Mouse (Mus musculus): ENCODE measurements around the gene Pacrg. TPM values are rescaled to one million over a fixed set of nuclear protein-coding genes. Genes with fewer than 3 reads are reported as not detected.

Gene Pacrg
- total and polyA plus RNA-seq, 3 experiments, result not detected

DNA sequence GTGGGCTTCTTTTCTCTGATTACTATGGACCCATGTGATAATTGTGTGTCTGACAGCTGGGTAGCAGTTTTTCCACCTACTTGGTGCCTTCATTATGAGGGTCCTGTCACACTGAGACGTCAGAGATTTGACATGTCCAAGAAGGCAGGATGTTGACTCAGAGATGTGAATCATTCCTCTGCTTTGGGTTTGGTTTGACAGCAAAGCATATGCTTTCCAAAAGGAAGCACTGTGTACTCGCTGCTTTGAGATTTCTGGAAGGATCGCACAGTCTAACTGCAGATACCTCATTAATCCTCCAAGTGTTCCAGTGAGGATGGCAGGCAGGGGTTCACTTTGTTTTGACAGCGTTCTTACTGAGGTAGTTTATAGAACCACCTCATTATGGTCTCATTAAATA is 178.8 kb downstream of the Pacrg start:
- DNase-seq (ENCODE audit: low read depth, low spot score), result no peak
- Histone ChIP-seq H3K4me1 (ENCODE audit: control insufficient read depth in 1 of 2, insufficient read depth in 2 of 2, low read length in 2 of 2) (no peaks in the 10 kb centered on the region), H3K79me2 (ENCODE audit: control insufficient read depth, insufficient read depth, low read length, poor library complexity) (no peaks in the 10 kb centered on the region), H3K27me3 (ENCODE audit: control insufficient read depth in 1 of 2, insufficient read depth in 2 of 2, low read length in 2 of 2) (no peaks in the 10 kb centered on the region), H3K36me3 (ENCODE audit: control insufficient read depth in 1 of 2, insufficient read depth in 2 of 2, low read length in 2 of 2) (no peaks in the 10 kb centered on the region), H3K27ac (ENCODE audit: control insufficient read depth, low read depth, low read length) (no peak overlapping the region), H3K9ac (ENCODE audit: control insufficient read depth, low read depth, low read length, poor library complexity, severe bottlenecking) (no peak overlapping the region), H3K4me3 (ENCODE audit: control insufficient read depth in 1 of 2, insufficient read depth in 1 of 2, low read depth in 2 of 2, low read length in 2 of 2) (no peak overlapping the region), H3K9me3 (replicated peaks; ENCODE audit: insufficient read depth, low read length) (no peaks in the 10 kb centered on the region)
- no peak for TF ChIP-seq MXI1 (IDR thresholded peaks at IDR 0.05; ENCODE audit: low read depth, low read length)
- TF ChIP-seq TBP (IDR thresholded peaks at IDR 0.05; ENCODE audit: low read depth, low read length), result no peak
- no peak for TF ChIP-seq TAL1 (IDR thresholded peaks at IDR 0.05; ENCODE audit: low read length)
- TF ChIP-seq ETS1 (IDR thresholded peaks at IDR 0.05; ENCODE audit: low read depth, low read length), result no peak
- TF ChIP-seq MAFK (IDR thresholded peaks at IDR 0.05; ENCODE audit: borderline replicate concordance, low read depth, low read length), result no peak
- no peak for TF ChIP-seq KAT2A (conservative IDR thresholded peaks at IDR 0.05; ENCODE audit: low read depth, low read length)
- no peak for TF ChIP-seq MAZ (IDR thresholded peaks at IDR 0.05; ENCODE audit: low read depth, low read length)
- TF ChIP-seq NELFE (IDR thresholded peaks at IDR 0.05; ENCODE audit: low read depth, low read length), result no peak
- no peak for TF ChIP-seq ELF1 (IDR thresholded peaks at IDR 0.05; ENCODE audit: low read depth, low read length)
- no peak for TF ChIP-seq MYB (IDR thresholded peaks at IDR 0.05; ENCODE audit: low read depth, low read length)

DNA sequence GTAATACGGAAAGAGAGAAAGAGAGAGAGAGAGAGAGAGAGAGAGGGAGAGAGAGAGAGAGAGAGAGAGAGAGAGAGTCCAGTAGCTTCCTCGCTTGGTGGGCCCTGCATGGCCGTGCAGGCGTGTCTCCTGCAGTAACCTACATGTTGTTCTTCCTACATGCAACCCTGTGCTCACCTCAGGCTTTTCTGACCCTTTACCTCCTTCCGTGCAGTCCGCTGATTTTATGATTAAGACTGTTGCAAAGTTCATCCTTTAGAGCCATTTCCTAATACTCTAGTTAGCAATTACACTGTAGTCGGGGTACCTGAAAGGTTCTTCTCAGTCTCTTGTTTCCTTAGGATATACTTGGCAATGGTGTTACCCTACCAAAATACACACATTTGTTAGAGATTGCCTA is 196.5 kb downstream of the Pacrg start:
- no peak for DNase-seq (ENCODE audit: low read depth, low spot score)
- no peaks in the 10 kb centered on the region for H3K79me2 ChIP-seq (ENCODE audit: control insufficient read depth, insufficient read depth, low read length, poor library complexity)
- H3K27me3 ChIP-seq (ENCODE audit: control insufficient read depth in 1 of 2, insufficient read depth in 2 of 2, low read length in 2 of 2), result no peaks in the 10 kb centered on the region
- no peaks in the 10 kb centered on the region for H3K4me1 ChIP-seq (ENCODE audit: control insufficient read depth in 1 of 2, insufficient read depth in 2 of 2, low read length in 2 of 2)
- no peak for TF ChIP-seq KAT2A (conservative IDR thresholded peaks at IDR 0.05; ENCODE audit: low read depth, low read length)
- no peak for TF ChIP-seq RCOR1 (IDR thresholded peaks at IDR 0.05; ENCODE audit: low read depth, low read length)
- no peak for TF ChIP-seq CHD2 (IDR thresholded peaks at IDR 0.05; ENCODE audit: low read length)
- no peak for TF ChIP-seq MXI1 (IDR thresholded peaks at IDR 0.05; ENCODE audit: low read depth, low read length)
- TF ChIP-seq ZNF384 (IDR thresholded peaks at IDR 0.05; ENCODE audit: low read depth, low read length), result no peak
- TF ChIP-seq USF2 (IDR thresholded peaks at IDR 0.05; ENCODE audit: borderline replicate concordance in 1 of 2, insufficient read depth in 1 of 2, low read depth in 1 of 2, low read length in 2 of 2), result no peak
- no peak for TF ChIP-seq GATA1 (IDR thresholded peaks at IDR 0.05; ENCODE audit: low read depth, low read length)
- TF ChIP-seq NELFE (IDR thresholded peaks at IDR 0.05; ENCODE audit: low read depth, low read length), result no peak
- no peak for TF ChIP-seq MAX (IDR thresholded peaks at IDR 0.05; ENCODE audit: low read length)
- no peak for TF ChIP-seq JUND (IDR thresholded peaks at IDR 0.05; ENCODE audit: low read depth, low read length)
- TF ChIP-seq ZC3H11A (IDR thresholded peaks at IDR 0.05; ENCODE audit: low read depth, low read length), result no peak
- TF ChIP-seq ELF1 (IDR thresholded peaks at IDR 0.05; ENCODE audit: low read depth, low read length), result no peak
- no peak for TF ChIP-seq NRF1 (IDR thresholded peaks at IDR 0.05; ENCODE audit: insufficient read depth, low read depth, low read length, poor library complexity, severe bottlenecking)
- TF ChIP-seq RAD21 (IDR thresholded peaks at IDR 0.05; ENCODE audit: low read depth, low read length), result no peak
- no peak for TF ChIP-seq ZKSCAN1 (IDR thresholded peaks at IDR 0.05; ENCODE audit: low read depth, low read length)
- no peaks in the 10 kb centered on the region for H3K9me3 ChIP-seq (replicated peaks; ENCODE audit: insufficient read depth, low read length)
- H3K4me3 ChIP-seq (ENCODE audit: control insufficient read depth in 1 of 2, insufficient read depth in 1 of 2, low read depth in 2 of 2, low read length in 2 of 2), result no peak overlapping the region
- no peak overlapping the region for H3K27ac ChIP-seq (ENCODE audit: control insufficient read depth, low read depth, low read length)
- no peaks in the 10 kb centered on the region for H3K36me3 ChIP-seq (ENCODE audit: control insufficient read depth in 1 of 2, insufficient read depth in 2 of 2, low read length in 2 of 2)
- H3K9ac ChIP-seq (ENCODE audit: control insufficient read depth, low read depth, low read length, poor library complexity, severe bottlenecking), result no peak overlapping the region

Data from MEL (cell line).